Mouse (Mus musculus) intestine, embryonic 16.5 days (tissue): ENCODE results near the gene Megf8. TPM values are rescaled to one million over a fixed set of nuclear protein-coding genes. Genes with fewer than 3 reads are reported as not detected.

Source experiments
- ATAC-seq: fragments of 200-750 bp; cut with Nextera tagmentation; 2 replicates; pipeline ENCODE4 v1.8.0; 2017; ENCODE audit warnings: moderate TSS enrichment, moderate library complexity
- H3K27ac ChIP-seq: fragments of 300-500 bp; sonication (generic); 2 replicates; pipeline ENCODE4 v1.5.1; 2014; ENCODE audit warnings: mild to moderate bottlenecking, low read length
- H3K27me3 ChIP-seq: fragments of 300-500 bp; sonication (generic); replicated peaks from 2 replicates; pipeline ENCODE4 v1.6.1; 2014; ENCODE audit warnings: low read length, control low read depth, mixed read lengths; ENCODE audit not compliant: control insufficient read depth, insufficient read depth
- H3K36me3 ChIP-seq: fragments of 300-500 bp; sonication (generic); 2 replicates; pipeline ENCODE4 v1.6.1; 2014; ENCODE audit warnings: low read length, control low read depth; ENCODE audit not compliant: control insufficient read depth, insufficient read depth
- H3K4me1 ChIP-seq: fragments of 300-500 bp; sonication (generic); 2 replicates; pipeline ENCODE4 v1.6.1; 2014; ENCODE audit warnings: low read length, control low read depth, mixed read lengths; ENCODE audit not compliant: control insufficient read depth, insufficient read depth
- H3K4me2 ChIP-seq: fragments of 300-500 bp; sonication (generic); 2 replicates; pipeline ENCODE4 v1.6.1; 2014; ENCODE audit warnings: low read depth, low read length, control low read depth
- H3K4me3 ChIP-seq: fragments of 300-500 bp; sonication (generic); 2 replicates; pipeline ENCODE4 v1.5.1; 2014; ENCODE audit warnings: mild to moderate bottlenecking, low read length
- H3K9ac ChIP-seq: fragments of 300-500 bp; sonication (generic); 2 replicates; pipeline ENCODE4 v1.6.1; 2014; ENCODE audit warnings: low read depth, low read length
- H3K9me3 ChIP-seq: fragments of 300-500 bp; sonication (generic); 2 replicates; pipeline ENCODE4 v1.6.1; 2016; ENCODE audit warnings: low read length, control low read depth; ENCODE audit not compliant: control insufficient read depth
- WGBS: fragments of 180-500 bp; shearing (Covaris S2); extraction: QIAGEN DNeasy Blood & Tissue Kit; methylation state at CpG from one replicate; pipeline ENCODE4 v1.1.7; 2014; 5-methylcytosine and 5-hydroxymethylcytosine counted together
- polyA plus RNA-seq: library from polyadenylated mRNA; unstranded; fragments of >200 nt; fragmentation: Nextera tagmentation; extraction: Ambion mirVana; gene quantifications from 2 replicates; pipeline ENCODE4 v1.2.1, GENCODE M21; 2015

The Megf8 gene
- polyA plus RNA-seq, 1 experiment from 2014 or later, result 6.8 TPM

DNA sequence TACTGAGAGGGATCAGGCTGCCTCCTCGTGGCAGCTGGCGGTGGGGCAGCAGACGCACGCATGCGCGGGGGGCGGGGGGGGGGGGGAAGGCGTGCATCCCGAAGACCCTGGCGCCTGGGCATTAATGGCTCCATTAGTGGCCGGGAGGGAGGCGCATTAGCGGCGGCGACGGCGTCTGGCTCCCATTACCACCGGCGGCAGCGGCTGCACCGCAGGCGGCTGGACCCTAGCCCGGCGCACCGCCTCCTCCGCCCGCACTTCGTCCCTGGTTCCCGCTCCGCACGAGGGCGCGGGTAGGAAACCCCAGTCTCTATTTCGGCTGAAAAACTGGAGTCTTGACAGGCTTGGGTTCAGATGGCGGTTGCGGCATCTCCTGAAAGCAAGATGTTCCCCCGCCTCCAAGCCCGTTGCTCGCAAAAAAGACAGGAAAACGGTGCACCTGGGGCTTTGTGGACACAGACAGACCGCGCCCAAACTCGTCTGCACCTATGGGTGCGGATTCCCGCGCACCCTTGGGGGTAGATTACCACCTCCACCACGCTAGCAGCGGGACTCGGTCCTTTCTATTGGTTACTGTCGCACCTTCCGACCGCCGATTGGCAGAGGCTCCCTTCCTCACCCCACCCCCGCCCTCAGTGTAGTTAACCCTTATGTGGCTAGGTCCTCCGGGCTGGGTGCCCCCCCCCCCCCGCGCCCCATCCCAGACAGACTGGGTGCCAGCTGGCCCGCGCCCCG, 38.5 kb upstream of the Megf8 start:
- under 1% methylated on average over 56 of the region's 60 CpGs for WGBS
- ATAC-seq, result peak; percentile 70
- Histone ChIP-seq H3K36me3 (peaks cover under 1% of the 10 kb centered on the region; the same call in 1 of the 2 replicates), H3K9me3 (no peaks in the 10 kb centered on the region), H3K4me3 (peak overlapping the region; percentile 68), H3K27ac (peak overlapping the region; percentile 98), H3K4me2 (peak overlapping the region; percentile 91), H3K27me3 (no peaks in the 10 kb centered on the region), H3K9ac (peak overlapping the region; percentile 81), H3K4me1 (peaks cover 58% of the 10 kb centered on the region)

DNA sequence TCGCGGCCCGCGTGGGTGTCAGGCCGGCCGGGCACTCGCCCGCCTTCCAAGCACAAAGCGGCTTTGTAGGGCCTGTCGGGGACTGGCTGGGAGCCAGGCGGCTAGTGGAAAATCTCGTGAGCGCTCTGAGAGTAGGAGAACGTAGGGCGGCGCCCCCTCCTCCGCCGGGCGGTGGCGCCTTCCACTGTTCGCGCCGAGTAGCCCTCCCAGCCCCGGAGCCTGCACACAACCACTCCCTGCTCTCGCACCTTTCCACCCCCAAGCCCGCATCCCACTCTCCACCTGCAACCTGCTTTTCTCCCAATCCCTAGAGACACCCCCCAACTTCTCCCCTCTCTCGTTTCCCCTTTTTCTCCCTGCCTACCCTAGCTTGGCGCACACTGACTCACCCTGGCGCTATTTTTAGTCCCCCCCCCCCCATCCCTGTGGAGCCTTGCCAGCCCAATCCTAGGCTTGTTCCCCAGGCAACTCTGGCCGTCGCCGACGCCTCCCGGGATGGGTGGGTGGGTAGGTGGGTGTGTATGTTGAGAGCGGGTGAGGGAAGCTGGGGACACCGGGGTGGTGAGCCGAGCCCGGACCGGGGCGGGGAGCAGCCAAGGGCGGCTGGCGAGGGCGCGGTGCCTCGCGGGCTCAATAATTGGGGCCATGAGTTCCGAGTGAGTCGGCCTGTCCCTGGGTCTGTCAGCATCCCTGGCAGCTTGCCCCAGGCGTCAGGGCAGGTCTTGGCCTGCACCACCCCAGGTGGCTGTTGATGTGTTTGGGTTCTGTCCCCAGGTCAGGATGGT, 37.7 kb upstream of the Megf8 start:
- Histone ChIP-seq H3K27ac (peak overlapping the region; percentile 98), H3K4me2 (peak overlapping the region; percentile 91)
- WGBS, result under 1% methylated on average over 49 of the region's 49 CpGs

DNA sequence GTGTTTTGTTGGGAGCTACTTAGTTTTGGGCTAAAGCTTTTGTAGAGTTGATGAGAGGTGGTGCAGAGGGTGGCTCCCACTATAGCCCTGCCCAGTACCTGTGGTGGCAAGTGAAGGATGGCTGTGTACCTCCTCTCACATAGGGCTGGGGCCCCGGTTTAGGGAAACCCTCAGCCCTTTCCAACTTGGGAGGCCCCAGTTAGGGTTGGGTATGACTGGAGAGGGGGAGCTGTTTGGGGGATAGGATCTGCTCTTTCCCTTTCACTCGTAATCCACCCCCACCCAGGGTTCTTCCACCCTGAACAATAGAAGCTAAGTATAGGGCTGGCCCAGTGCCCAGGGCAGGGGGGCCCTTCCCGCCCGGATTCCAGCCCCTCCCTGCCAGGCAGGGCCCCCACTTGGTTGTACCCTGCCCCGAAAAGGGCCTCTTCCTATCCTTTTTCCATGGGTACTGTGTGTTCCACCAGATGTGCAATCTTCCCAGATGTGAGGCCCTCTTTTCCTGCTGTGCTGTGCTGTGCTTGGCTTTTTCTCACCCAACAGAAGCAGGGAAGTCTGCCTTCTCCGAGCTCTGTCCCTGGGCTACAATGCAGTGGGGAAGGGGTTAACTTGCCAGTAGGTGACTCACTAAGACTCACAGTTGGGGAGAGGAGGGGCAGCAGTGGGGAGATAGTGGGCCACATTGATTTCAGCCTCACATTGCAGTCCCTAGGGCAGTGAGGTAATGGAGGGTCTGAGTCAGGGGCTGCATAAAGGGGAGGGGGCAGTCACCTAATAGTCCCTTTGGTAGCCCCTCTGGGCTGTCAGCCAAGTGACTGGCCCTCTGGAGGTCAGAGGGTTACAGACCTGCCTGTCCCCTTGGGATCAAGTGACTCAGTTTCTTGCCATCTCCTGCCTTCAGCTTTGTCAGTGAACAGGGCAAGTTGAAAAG, 36.8 kb upstream of the Megf8 start:
- ATAC-seq, result peak; percentile 9
- H3K4me1 ChIP-seq, result peaks cover 63% of the 10 kb centered on the region

More for the DNA sequence above, 37.7 kb upstream of the Megf8 start:
- H3K4me3 ChIP-seq, result peak overlapping the region; percentile 68
- peaks cover 60% of the 10 kb centered on the region for H3K4me1 ChIP-seq
- peak; percentile 49 for ATAC-seq
- no peaks in the 10 kb centered on the region for H3K27me3 ChIP-seq
- no peaks in the 10 kb centered on the region for H3K36me3 ChIP-seq
- peak overlapping the region; percentile 81 for H3K9ac ChIP-seq
- no peaks in the 10 kb centered on the region for H3K9me3 ChIP-seq

DNA sequence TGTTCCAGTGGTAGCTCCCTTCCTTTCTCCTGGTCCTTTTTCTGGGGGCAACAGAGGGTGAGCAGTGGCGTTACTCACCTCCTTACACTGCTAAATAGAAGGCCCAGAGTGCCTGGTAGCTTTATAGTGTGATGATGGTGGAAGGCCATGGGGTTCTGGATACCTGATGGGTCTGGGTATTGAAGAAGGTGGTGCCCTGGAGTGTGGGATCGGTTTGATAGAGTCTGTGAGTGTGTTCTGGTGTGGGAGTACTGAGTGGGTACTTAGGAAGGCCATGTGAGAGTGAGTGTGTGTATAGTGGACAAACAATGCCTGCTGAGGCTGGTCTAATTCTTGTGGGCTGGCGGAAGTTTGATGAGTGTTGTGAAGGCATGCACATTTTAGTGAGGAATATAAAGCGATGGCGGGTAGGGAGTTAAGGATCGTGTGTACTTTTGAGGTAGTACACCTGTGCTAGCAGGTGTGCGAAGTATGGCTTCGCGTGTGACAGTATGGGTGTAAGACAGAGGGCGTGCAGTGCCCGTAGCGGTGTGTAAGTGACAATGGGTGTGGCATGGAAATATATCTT, 35.7 kb upstream of the Megf8 start:
- H3K9ac ChIP-seq, result peak overlapping the region; percentile 81
- H3K36me3 ChIP-seq, result peaks cover 10% of the 10 kb centered on the region; the same call in 1 of the 2 replicates
- WGBS, result 13% methylated on average over 12 of the region's 12 CpGs
- ATAC-seq, result peak; percentile 27
- H3K27me3 ChIP-seq, result no peaks in the 10 kb centered on the region
- H3K27ac ChIP-seq, result peak overlapping the region; percentile 98
- H3K4me3 ChIP-seq, result peak overlapping the region; percentile 68
- H3K4me2 ChIP-seq, result peak overlapping the region; percentile 91
- H3K9me3 ChIP-seq, result no peaks in the 10 kb centered on the region
- peaks cover 52% of the 10 kb centered on the region for H3K4me1 ChIP-seq

More for the DNA sequence above, 36.8 kb upstream of the Megf8 start:
- WGBS, result 0% methylated on average over 6 of the region's 6 CpGs
- no peaks in the 10 kb centered on the region for H3K27me3 ChIP-seq
- no peaks in the 10 kb centered on the region for H3K9me3 ChIP-seq
- H3K4me3 ChIP-seq, result peak overlapping the region; percentile 68
- H3K27ac ChIP-seq, result peak overlapping the region; percentile 98
- H3K36me3 ChIP-seq, result 0 out of 2 replicates have a peak, but pooled peaks cover 3% of the 10 kb centered on the region
- peak overlapping the region; percentile 81 for H3K9ac ChIP-seq
- peak overlapping the region; percentile 91 for H3K4me2 ChIP-seq

DNA sequence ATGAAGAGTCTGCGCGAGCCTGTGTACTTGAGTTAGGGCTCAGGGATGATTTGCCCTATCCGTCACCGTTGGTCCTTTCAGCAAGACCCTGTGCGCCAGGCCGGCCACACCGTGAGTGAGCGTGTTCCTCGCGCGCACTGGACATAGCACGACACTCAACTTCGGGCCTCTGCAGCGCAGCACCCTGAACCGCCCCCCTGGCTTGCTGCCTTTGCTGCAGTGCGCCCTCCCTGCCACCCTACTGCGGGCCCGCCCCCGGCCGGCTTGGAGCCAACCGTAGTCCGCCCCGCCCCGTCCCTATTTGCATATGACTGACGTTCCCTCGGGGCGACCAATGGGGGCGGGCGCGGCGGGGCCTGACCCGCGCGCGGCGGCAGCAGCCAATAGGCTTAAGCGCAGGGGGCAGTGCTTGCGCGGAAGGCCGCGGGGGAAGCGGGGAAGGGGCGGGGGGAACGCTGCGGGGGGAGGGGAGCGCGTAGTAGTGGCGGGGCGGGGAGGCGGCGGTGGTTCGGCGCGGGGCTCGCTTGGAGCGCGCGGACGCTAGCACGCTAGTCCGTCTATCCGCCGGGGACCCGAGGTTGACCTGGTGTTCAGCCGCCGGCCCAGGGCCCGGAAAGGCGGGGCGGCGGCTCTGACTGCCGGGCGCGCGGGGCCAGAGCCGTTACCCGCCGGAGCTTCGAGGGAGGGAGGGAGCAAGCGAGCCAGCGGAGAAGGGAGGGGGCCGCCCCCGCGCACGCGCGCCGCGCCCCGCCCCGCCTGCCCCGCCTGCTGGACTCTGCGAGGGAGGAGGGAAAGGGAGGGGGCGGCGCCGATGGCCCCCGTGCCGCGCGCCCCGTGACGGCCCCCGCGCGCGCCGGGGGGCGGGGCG, 35.0 kb upstream of the Megf8 start:
- peaks cover 18% of the 10 kb centered on the region; the same call in 1 of the 2 replicates for H3K36me3 ChIP-seq
- ATAC-seq, result peak; percentile 79
- 2% methylated on average over 60 of the region's 108 CpGs for WGBS
- H3K4me1 ChIP-seq, result peaks cover 49% of the 10 kb centered on the region
- H3K27me3 ChIP-seq, result no peaks in the 10 kb centered on the region
- no peaks in the 10 kb centered on the region for H3K9me3 ChIP-seq
- peak overlapping the region; percentile 91 for H3K4me2 ChIP-seq
- H3K9ac ChIP-seq, result peak overlapping the region; percentile 81
- peak overlapping the region; percentile 83 for H3K4me3 ChIP-seq
- peak overlapping the region; percentile 98 for H3K27ac ChIP-seq

DNA sequence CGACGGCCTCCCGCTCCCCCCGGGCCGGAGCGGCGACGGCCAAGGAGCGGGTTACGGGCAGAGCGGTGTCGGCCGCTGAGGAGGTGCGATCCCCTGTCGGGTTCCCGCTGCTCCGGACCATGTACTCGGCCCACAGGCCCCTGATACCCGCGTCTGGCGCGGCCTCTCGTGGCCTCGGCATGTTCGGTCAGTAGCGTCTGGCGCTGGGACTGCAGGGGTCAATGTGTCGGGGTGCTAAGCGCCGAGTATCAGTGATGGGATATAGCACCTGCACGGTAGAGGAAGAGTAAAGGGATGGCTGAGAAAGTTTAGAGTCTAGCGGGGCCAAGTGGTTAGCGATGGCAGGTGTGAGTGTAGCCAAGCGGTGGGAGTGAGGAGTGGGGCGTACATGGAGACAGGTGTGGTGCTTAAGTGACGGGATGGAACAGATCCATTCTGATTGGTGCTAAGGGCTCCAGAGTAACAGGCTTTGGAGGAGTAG, 34.2 kb upstream of the Megf8 start:
- Histone ChIP-seq H3K27me3 (no peaks in the 10 kb centered on the region), H3K9ac (peak overlapping the region; percentile 81), H3K36me3 (peaks cover 24% of the 10 kb centered on the region), H3K4me3 (peak overlapping the region; percentile 83), H3K27ac (peak overlapping the region; percentile 97), H3K4me1 (peaks cover 46% of the 10 kb centered on the region), H3K4me2 (peak overlapping the region; percentile 82), H3K9me3 (no peaks in the 10 kb centered on the region)
- no peak for ATAC-seq
- WGBS, result under 1% methylated on average over 25 of the region's 36 CpGs

DNA sequence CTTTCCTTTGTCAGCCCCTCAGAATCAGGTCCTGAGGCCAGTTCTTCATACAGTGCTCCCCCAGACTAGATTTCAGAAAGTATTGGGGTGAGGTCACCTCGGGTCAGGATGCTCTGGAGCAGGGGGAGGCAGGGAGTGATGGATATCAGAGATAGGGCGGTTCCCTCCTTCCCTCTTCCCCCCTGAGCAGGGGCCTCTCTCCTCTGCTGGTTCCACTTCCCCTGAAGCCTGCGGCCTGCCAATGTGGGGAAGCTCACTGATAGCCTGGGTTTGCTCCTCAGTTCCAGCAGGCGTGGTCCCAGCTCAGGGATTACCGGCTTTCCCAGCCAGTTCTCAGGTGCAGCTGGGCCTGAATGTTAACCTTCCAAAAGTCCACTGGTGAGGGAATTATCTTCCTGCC, 33.3 kb upstream of the Megf8 start:
- Histone ChIP-seq H3K4me1 (peaks cover 43% of the 10 kb centered on the region), H3K9ac (peak overlapping the region; percentile 81), H3K4me3 (peak overlapping the region; percentile 83), H3K27ac (peak overlapping the region; percentile 97), H3K4me2 (peak overlapping the region; percentile 82), H3K27me3 (no peaks in the 10 kb centered on the region), H3K36me3 (peaks cover 33% of the 10 kb centered on the region), H3K9me3 (no peaks in the 10 kb centered on the region)
- no peak for ATAC-seq
- 5% methylated on average over 5 of the region's 5 CpGs for WGBS

DNA sequence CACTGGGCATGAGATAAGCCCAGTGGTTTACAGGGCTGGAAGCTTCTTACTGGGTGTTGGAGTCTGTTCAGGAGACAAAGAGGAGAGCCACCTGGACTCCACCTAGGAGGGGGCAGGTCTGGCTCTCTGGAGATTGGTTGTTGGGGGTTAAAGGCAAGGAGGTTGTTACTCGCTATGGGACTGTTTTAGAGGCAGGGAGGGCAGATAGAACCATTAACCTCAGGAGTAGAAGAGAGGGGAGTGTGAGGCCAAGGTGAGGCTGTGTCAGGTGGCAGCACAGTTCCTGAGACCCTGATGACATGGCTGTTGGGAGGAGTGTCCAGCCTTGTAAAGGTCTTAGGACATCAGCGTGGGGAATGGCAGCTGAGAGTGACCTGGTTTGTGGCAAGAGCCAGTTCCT, 32.8 kb upstream of the Megf8 start:
- Histone ChIP-seq H3K36me3 (peaks cover 37% of the 10 kb centered on the region), H3K4me3 (peak overlapping the region; percentile 83; the same call in 1 of the 2 replicates), H3K9me3 (no peaks in the 10 kb centered on the region), H3K27me3 (no peaks in the 10 kb centered on the region), H3K9ac (peak overlapping the region; percentile 81), H3K4me1 (peaks cover 43% of the 10 kb centered on the region), H3K27ac (no peak overlapping the region), H3K4me2 (peak overlapping the region; percentile 82)
- 72% methylated on average over 2 of the region's 2 CpGs for WGBS
- no peak for ATAC-seq
